Mouse (Mus musculus) mature B cell (primary cell): Measurements from ENCODE around the gene Cyfip1.

Source experiments
- in situ Hi-C: fragments of 300-500 bp; cut with MboI; formaldehyde crosslinking; loops from 2 replicates; pipeline ENCODE4 v1.14.3; 2019

Cyfip1 gene

GRCm38 (mm10) chr7:55956054-55956453, 114.5 kb downstream of the Cyfip1 start:
- in situ Hi-C loops = no loop called here

GRCm38 (mm10) chr7:55957178-55957577, 115.6 kb downstream of the Cyfip1 start:
- in situ Hi-C loops = no loop called here

DNA sequence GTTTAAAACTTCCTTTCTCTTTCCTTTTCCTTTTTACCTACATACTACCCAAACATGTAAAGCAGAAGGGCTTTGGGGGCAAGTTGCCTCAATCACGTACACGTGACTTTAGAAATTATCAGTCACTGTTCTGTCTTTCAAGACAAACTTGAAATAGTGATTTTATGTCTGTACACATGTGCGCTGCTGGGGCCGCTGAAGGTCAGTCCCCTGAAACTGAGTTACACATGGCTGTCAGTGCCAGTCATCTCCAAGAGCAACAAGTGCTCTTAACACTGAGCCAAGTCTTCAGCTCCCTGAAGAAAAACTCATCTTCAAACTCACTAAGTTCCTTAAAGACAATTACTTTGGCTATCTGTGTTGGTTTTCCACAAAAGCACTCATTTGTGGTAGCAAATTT, 116.4 kb downstream of the Cyfip1 start:
- in situ Hi-C loops = no loop called here

DNA sequence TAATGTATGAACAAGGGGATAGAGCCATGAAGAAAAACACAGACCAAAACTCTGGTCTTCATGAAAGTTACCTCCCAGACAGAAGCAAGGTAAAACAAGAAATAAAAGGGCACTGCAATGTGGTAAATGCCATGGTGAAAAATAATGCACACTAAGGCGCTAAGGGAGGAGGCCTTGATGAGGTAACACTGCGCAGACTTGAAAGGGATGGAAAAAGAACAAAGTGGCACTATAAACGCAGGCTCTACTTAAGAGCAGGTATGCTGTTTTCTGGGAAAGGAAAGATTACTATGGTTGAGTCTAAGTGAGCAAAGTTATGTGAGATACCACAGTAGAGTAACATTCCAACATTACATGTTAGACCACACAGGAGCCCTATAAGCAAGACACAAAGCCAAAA, 118.3 kb downstream of the Cyfip1 start:
- in situ Hi-C loops = loop anchor here (10.0 kb wide), 1 partner anchor 85 kb away; no protein-coding TSS in a partner anchor

DNA sequence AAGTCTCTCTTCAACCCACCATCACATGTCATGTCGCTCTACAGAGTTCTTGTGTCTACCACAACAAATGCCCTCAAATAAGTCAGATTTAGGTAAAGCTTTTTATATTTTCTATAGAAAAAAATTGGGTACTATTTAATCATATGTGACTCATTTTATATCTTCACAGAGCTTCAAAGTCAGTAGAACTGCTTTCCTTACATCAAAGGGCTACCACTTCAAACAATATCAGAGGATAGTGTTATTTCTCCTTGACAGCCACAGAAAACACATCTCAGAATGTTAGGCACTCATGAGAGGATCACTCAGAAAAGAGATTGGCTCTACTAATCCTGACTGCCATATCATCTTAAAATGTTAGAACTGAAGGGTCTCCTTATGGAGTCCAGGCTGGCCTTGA, 119.0 kb downstream of the Cyfip1 start:
- in situ Hi-C loops = loop anchor here (10.0 kb wide), 1 partner anchor 84 kb away; no protein-coding TSS in a partner anchor

- in situ Hi-C loops = loop anchor here (10.0 kb wide), 1 partner anchor 83 kb away; no protein-coding TSS in a partner anchor
Observed at GRCm38 (mm10) chr7:55962004-55962908, 120.7 kb downstream of the Cyfip1 start, which contains the start of gene Nipa2. Nipa2 (minus strand) TSS chr7:55962476.

- in situ Hi-C loops = loop anchor here (10.0 kb wide), 1 partner anchor 78 kb away; no protein-coding TSS in a partner anchor
Observed at GRCm38 (mm10) chr7:55966866-55967460, 125.4 kb downstream of the Cyfip1 start.

DNA sequence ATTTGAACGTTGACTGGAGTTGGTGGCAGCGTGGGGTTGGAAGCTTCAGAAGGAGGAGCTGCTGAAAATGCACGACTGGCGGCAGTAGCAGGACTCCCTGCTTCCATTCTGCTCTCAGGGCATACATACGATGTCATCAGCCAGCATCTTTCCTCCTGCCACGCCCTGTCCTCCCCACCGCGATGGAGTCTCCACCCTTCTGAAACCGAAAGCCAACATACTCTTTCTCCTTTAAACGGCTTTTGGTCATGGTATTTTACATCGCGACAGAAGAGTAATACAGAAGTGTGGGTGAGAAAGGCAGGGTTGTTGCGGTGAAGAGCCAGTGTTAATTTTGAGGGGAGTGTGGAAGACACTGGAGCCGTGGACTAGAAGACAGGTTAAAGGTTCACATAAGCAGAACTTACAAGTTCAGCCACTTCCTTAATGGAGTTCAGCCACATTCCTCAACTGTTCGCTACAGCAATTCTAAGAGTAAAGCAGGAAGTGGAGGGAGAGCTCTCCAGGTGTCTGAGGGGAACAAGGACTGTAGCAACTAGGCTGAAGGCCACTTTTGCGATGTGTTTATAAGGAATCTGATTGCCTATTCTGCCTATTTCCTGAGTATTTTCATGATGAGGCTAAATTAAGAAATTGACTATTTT, 126.8 kb downstream of the Cyfip1 start:
- in situ Hi-C loops = loop anchor here (10.0 kb wide), 1 partner anchor 76 kb away; no protein-coding TSS in a partner anchor

DNA sequence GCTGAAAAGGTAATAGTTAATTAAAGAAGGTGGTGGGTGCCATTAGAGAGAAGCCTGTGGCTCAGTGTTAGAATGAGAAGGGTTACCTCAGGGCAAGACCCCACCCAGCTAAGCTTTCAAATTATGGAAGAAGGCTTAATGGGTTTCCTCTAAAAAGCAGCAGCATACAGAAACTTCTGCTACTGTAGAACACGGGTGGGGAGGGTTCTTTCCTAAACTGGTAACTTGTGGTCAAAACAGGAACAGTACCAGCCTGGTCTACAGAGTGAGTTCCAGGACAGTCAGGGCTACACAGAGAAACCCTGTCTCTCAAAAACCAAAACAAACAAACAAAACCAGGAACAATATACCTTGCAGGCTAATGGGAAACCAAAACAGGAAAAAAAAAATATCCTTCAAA, 127.9 kb downstream of the Cyfip1 start:
- in situ Hi-C loops = loop anchor here (10.0 kb wide), 1 partner anchor 75 kb away; no protein-coding TSS in a partner anchor

DNA sequence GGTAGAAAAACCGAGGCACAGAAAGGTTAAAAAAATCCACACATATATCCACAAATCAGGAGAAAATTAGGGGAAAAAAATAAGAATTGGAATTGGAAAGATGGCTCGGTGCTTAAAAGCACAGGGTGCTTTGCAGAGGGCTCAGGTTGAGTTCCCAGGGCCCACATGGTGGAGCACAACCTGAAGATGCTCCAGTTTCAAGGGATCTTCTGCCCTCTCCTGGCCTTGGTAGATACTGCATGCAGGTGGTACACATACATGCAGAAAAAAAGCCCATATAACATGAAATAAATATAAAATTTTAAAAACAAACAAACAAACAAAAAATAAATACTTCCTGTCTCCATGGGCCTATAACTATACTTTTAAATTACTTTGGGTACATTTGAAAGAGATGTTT, 132.9 kb downstream of the Cyfip1 start:
- in situ Hi-C loops = no loop called here

GRCm38 (mm10) chr7:55981511-55981910, 140.0 kb downstream of the Cyfip1 start:
- in situ Hi-C loops = no loop called here
